Mouse (Mus musculus) spleen, adult 2 months (tissue): Measurements from ENCODE around the gene Rpp14.

ENCODE experiments used
- CTCF ChIP-seq: fragments of 200-500 bp; IDR thresholded peaks from 2 replicates; pipeline ENCODE4 v1.5.1; 2011; ENCODE audit warnings: mild to moderate bottlenecking, inconsistent platforms; ENCODE audit not compliant: insufficient read depth, insufficient read length, insufficient replicate concordance; ENCODE audit errors: extremely low read depth
- POLR2A ChIP-seq: fragments of 200-500 bp; IDR thresholded peaks from 2 replicates; pipeline ENCODE4 v1.6.1; 2011; ENCODE audit warnings: low read depth, low read length, inconsistent platforms

- no peak for TF ChIP-seq POLR2A
- TF ChIP-seq CTCF = no peak
These were observed 44.1 kb downstream of the Rpp14 start for GRCm38 (mm10) chr14:8124046-8124881.
